In the genomic region with DNA sequence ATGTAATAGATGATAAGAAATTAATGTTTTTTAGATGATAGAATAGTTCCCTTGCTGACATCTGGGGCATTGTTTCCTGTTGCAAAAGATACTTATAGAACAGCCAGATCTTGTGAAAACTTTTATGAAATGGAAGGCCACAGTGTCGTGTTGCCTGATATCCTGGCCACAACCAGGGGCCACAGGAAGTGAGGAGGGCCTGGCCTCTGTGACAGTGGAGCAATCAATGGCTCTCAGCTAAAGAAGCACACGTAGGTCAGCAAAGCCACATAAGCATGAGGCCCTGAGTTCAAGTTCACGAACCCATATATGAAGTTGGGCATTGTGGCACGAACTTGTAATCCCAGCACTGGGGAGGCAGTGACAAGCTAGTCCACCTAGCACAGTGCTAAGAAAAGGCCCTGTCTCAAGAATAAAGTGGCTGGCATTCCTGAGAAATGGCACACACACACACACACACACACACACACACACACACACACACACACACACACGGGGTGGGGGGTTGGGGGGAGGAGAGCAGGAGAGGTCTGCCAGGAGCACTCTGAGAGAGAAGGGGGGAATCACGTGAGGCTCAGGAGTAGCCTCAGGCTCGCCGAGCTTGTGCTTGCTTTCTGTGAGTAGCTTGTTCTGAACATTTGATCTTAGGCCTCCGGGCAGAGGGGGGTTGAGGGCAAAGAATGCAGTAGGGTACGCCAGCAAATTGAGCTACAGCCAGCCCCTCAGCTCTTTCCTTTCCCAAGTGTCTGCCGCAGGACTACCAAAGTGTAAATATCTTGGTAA, we compare ENCODE assay signal across 10 mouse cellular contexts. TPM values are rescaled to one million over a fixed set of nuclear protein-coding genes. Genes with fewer than 3 reads are reported as not detected.
DNase-seq lines count a peak whose midpoint lies in the region; ATAC-seq lines count a peak whose summit lies in the region.
"Had no signal": no experiment of that assay in that cellular context is flagged by ENCODE, and none has a peak within 500 bp of the region (broad histone marks: within the 10 kb centered on the region; RNA-seq: fewer than 3 reads in every experiment).

No protein-coding gene starts in this region.

- 0 out of 2 replicates have a peak overlapping the region, but pooled peaks have one; percentile 1 for H3K4me2 ChIP-seq in embryonic facial prominence, embryonic 12.5 days (replicated peaks)
- no peak overlapping the region for H3K4me2 ChIP-seq in midbrain, embryonic 11.5 days
- H3K4me2 ChIP-seq: liver, embryonic 13.5 days had no signal

- H3K9me3 ChIP-seq in embryonic facial prominence, embryonic 12.5 days, result no peaks in the 10 kb centered on the region
- H3K9me3 ChIP-seq in midbrain, embryonic 11.5 days (ENCODE audit: control insufficient read depth, low read length), result no peaks in the 10 kb centered on the region
- H3K9me3 ChIP-seq: liver, embryonic 13.5 days had no signal

- no peak overlapping the region for H3K9ac ChIP-seq in embryonic facial prominence, embryonic 12.5 days
- H3K9ac ChIP-seq in midbrain, embryonic 11.5 days (ENCODE audit: low read length), result no peak overlapping the region
- H3K9ac ChIP-seq: liver, embryonic 13.5 days had no signal

- no peak overlapping the region for H3K4me3 ChIP-seq in embryonic facial prominence, embryonic 12.5 days
- H3K4me3 ChIP-seq in midbrain, embryonic 11.5 days (ENCODE audit: low read depth, low read length), result no peak overlapping the region
- H3K4me3 ChIP-seq: liver, embryonic 13.5 days had no signal

- no peaks in the 10 kb centered on the region for H3K27me3 ChIP-seq in embryonic facial prominence, embryonic 12.5 days
- H3K27me3 ChIP-seq in midbrain, embryonic 11.5 days (ENCODE audit: control insufficient read depth, insufficient read depth, low read length), result no peaks in the 10 kb centered on the region
- H3K27me3 ChIP-seq: liver, embryonic 13.5 days had no signal

- H3K4me1 ChIP-seq in embryonic facial prominence, embryonic 12.5 days, result peaks cover 11% of the 10 kb centered on the region; the same call in 1 of the 2 replicates
- peaks cover 2% of the 10 kb centered on the region; the same call in 1 of the 2 replicates for H3K4me1 ChIP-seq in midbrain, embryonic 11.5 days (ENCODE audit: control insufficient read depth, insufficient read depth, low read length)
- H3K4me1 ChIP-seq: liver, embryonic 13.5 days had no signal

- WGBS in embryonic facial prominence, embryonic 12.5 days, result 31% methylated on average over 10 of the region's 11 CpGs
- WGBS in midbrain, embryonic 11.5 days, result 40% methylated on average over 11 of the region's 11 CpGs

- ATAC-seq in embryonic facial prominence, embryonic 12.5 days (ENCODE audit: insufficient number of reproducible peaks, insufficient read depth, low FRiP score, low TSS enrichment), result peak; percentile 89; the same call in 1 of the 2 replicates
- peak; percentile 77 for ATAC-seq in midbrain, embryonic 11.5 days (ENCODE audit: low FRiP score)
- no peak for ATAC-seq in cerebellum, adult (ENCODE audit: insufficient number of reproducible peaks, low FRiP score, low TSS enrichment)

- no peak overlapping the region for H3K27ac ChIP-seq in embryonic facial prominence, embryonic 12.5 days
- H3K27ac ChIP-seq in midbrain, embryonic 11.5 days (ENCODE audit: low read depth, low read length), result no peak overlapping the region
- H3K27ac ChIP-seq: liver, embryonic 13.5 days had no signal

- H3K36me3 ChIP-seq in embryonic facial prominence, embryonic 12.5 days, result no peaks in the 10 kb centered on the region
- no peaks in the 10 kb centered on the region for H3K36me3 ChIP-seq in midbrain, embryonic 11.5 days (ENCODE audit: control insufficient read depth, insufficient read depth, low read length)
- H3K36me3 ChIP-seq: liver, embryonic 13.5 days had no signal

- DNase-seq in forelimb bud, embryonic 11.5 days (ENCODE audit: low read depth, low spot score), result peak; percentile 45
- peak; percentile 79 to 92 for DNase-seq in kidney, postnatal 25 days
- peak; percentile 82 for DNase-seq in midbrain, embryonic 11.5 days (ENCODE audit: low spot score, missing footprints)
- no peak for DNase-seq in left cerebral cortex, adult 9 months (ENCODE audit: low spot score in 2 of 2)
- DNase-seq in adrenal gland, adult 8-10 months, result no peak
- no peak for DNase-seq in c-Kit-positive CD71-positive TER-119-positive erythroid progenitor cells, embryonic 14.5 days (ENCODE audit: low spot score)
- DNase-seq: cerebellum, adult 11 months; liver, embryonic 13.5 days had no signal

RNA-seq across cellular contexts. Expression of a gene that starts 0.8 kb away (rescaled TPM):
- 0.03 and 0.13 TPM in 2 replicates for polyA plus RNA-seq in embryonic facial prominence, embryonic 12.5 days (2016; fragmentation: Nextera tagmentation; extraction: Ambion mirVana)
- 0.03 TPM in 1 of 2 replicates, not detected in the other for polyA plus RNA-seq in midbrain, embryonic 11.5 days (2014; fragmentation: Nextera tagmentation; extraction: Ambion mirVana)
- total RNA-seq in adrenal gland, adult 8-10 months (2022), result under 1 TPM in 3 of 4 experiments, not detected in 1; 0.03 to 0.06 (median 0.03) TPM

Comparison
In these comparisons a context has a peak if more than half of its experiments do, and no peak if none do; other contexts are left out.
1. DNase-seq: peak in forelimb bud, embryonic 11.5 days (single experiment), kidney, postnatal 25 days (2 of 2) and midbrain, embryonic 11.5 days (single experiment); none in left cerebral cortex, adult 9 months (0 of 2), adrenal gland, adult 8-10 months (single experiment) and c-Kit-positive CD71-positive TER-119-positive erythroid progenitor cells, embryonic 14.5 days (single experiment).